In the genomic region with DNA sequence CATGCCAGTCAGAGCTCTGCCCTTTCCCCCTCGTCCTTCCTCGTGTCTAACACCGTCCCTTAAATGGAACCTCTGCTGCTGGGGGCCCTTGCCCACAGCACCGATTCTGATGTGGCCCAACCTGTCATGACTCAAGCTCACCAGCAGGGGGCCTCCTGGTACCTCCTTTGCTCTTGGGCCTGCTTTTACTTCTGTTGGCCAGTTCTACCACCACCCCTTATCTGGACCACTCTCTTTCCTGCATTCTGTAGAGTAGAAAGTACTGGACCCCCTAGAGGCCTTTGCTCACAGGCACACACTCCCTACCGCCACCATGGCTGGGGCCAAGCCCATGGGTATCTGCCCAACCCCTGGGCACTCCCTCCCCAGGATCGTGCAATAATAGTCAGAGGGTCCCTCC, we compare ENCODE assay signal across 8 mouse cellular contexts. TPM values are rescaled to one million over a fixed set of nuclear protein-coding genes. Genes with fewer than 3 reads are reported as not detected.
DNase-seq lines count a peak whose midpoint lies in the region; ATAC-seq lines count a peak whose summit lies in the region.

No protein-coding gene starts in this region.

- no peak for ATAC-seq in hindbrain, embryonic 13.5 days (ENCODE audit: low FRiP score)
- no peak for ATAC-seq in hindbrain, embryonic 14.5 days (ENCODE audit: low FRiP score)
- peak; percentile 29; the same call in 1 of the 2 replicates for ATAC-seq in limb, embryonic 12.5 days (ENCODE audit: insufficient number of reproducible peaks, insufficient read depth, low FRiP score, low TSS enrichment, low read depth)
- ATAC-seq in neural tube, embryonic 14.5 days (ENCODE audit: low read depth) = peak; percentile 44

- WGBS in hindbrain, embryonic 10.5 days = 54% methylated on average over 6 of the region's 6 CpGs
- 42% methylated on average over 6 of the region's 6 CpGs for WGBS in hindbrain, embryonic 13.5 days
- WGBS in hindbrain, embryonic 14.5 days = 55% methylated on average over 6 of the region's 6 CpGs
- WGBS in limb, embryonic 12.5 days = 47% methylated on average over 6 of the region's 6 CpGs
- WGBS in neural tube, embryonic 14.5 days = 45% methylated on average over 6 of the region's 6 CpGs

- H3K36me3 ChIP-seq in hindbrain, embryonic 10.5 days = peaks cover 48% of the 10 kb centered on the region
- peaks cover 38% of the 10 kb centered on the region for H3K36me3 ChIP-seq in hindbrain, embryonic 13.5 days
- H3K36me3 ChIP-seq in hindbrain, embryonic 14.5 days (replicated peaks; ENCODE audit: control insufficient read depth, insufficient read depth) = peaks cover 28% of the 10 kb centered on the region
- peaks cover 43% of the 10 kb centered on the region for H3K36me3 ChIP-seq in limb, embryonic 12.5 days
- 0 out of 2 replicates have a peak, but pooled peaks cover 8% of the 10 kb centered on the region for H3K36me3 ChIP-seq in neural tube, embryonic 14.5 days (ENCODE audit: control insufficient read depth, insufficient read depth, low read length)

- no peaks in the 10 kb centered on the region for H3K27me3 ChIP-seq in hindbrain, embryonic 10.5 days (ENCODE audit: insufficient read depth, poor library complexity, severe bottlenecking)
- H3K27me3 ChIP-seq in hindbrain, embryonic 13.5 days = no peaks in the 10 kb centered on the region
- H3K27me3 ChIP-seq in hindbrain, embryonic 14.5 days (ENCODE audit: control insufficient read depth, insufficient read depth, low read length) = no peaks in the 10 kb centered on the region
- no peaks in the 10 kb centered on the region for H3K27me3 ChIP-seq in limb, embryonic 12.5 days
- H3K27me3 ChIP-seq in neural tube, embryonic 14.5 days (ENCODE audit: control insufficient read depth, insufficient read depth, low read length) = no peaks in the 10 kb centered on the region

- no peak overlapping the region for H3K27ac ChIP-seq in hindbrain, embryonic 10.5 days
- H3K27ac ChIP-seq in hindbrain, embryonic 13.5 days = no peak overlapping the region
- H3K27ac ChIP-seq in hindbrain, embryonic 14.5 days = no peak overlapping the region
- H3K27ac ChIP-seq in limb, embryonic 12.5 days = 0 out of 2 replicates have a peak overlapping the region, but pooled peaks have one; percentile 41
- H3K27ac ChIP-seq in neural tube, embryonic 14.5 days (ENCODE audit: low read depth, low read length) = no peak overlapping the region

- peaks cover 13% of the 10 kb centered on the region for H3K4me1 ChIP-seq in hindbrain, embryonic 10.5 days (replicated peaks)
- H3K4me1 ChIP-seq in hindbrain, embryonic 13.5 days (replicated peaks) = peaks cover 5% of the 10 kb centered on the region; the same call in 1 of the 2 replicates
- no peaks in the 10 kb centered on the region for H3K4me1 ChIP-seq in hindbrain, embryonic 14.5 days (replicated peaks; ENCODE audit: control insufficient read depth, insufficient read depth, low read length)
- H3K4me1 ChIP-seq in limb, embryonic 12.5 days (replicated peaks) = peaks cover 8% of the 10 kb centered on the region; the same call in 1 of the 2 replicates
- H3K4me1 ChIP-seq in neural tube, embryonic 14.5 days (ENCODE audit: control insufficient read depth, insufficient read depth, low read length) = no peaks in the 10 kb centered on the region

- H3K4me3 ChIP-seq in hindbrain, embryonic 10.5 days = no peak overlapping the region
- H3K4me3 ChIP-seq in hindbrain, embryonic 13.5 days = no peak overlapping the region
- H3K4me3 ChIP-seq in hindbrain, embryonic 14.5 days (replicated peaks; ENCODE audit: low read length) = no peak overlapping the region
- no peak overlapping the region for H3K4me3 ChIP-seq in limb, embryonic 12.5 days (replicated peaks)
- H3K4me3 ChIP-seq in neural tube, embryonic 14.5 days (ENCODE audit: low read depth, low read length) = no peak overlapping the region

- no peak overlapping the region for H3K9ac ChIP-seq in hindbrain, embryonic 13.5 days
- no peak overlapping the region for H3K9ac ChIP-seq in hindbrain, embryonic 14.5 days
- no peak overlapping the region for H3K9ac ChIP-seq in limb, embryonic 12.5 days (replicated peaks)
- no peak overlapping the region for H3K9ac ChIP-seq in neural tube, embryonic 14.5 days (replicated peaks; ENCODE audit: low read depth, low read length)

- no peaks in the 10 kb centered on the region for H3K9me3 ChIP-seq in hindbrain, embryonic 10.5 days
- H3K9me3 ChIP-seq in hindbrain, embryonic 13.5 days = no peaks in the 10 kb centered on the region
- no peaks in the 10 kb centered on the region for H3K9me3 ChIP-seq in hindbrain, embryonic 14.5 days (ENCODE audit: control insufficient read depth, low read length)
- no peaks in the 10 kb centered on the region for H3K9me3 ChIP-seq in limb, embryonic 12.5 days
- no peaks in the 10 kb centered on the region for H3K9me3 ChIP-seq in neural tube, embryonic 14.5 days (ENCODE audit: control insufficient read depth, low read length)

- peak; percentile 53 for DNase-seq in hindbrain, embryonic 10.5 days (ENCODE audit: low spot score)
- peak; percentile 52 for DNase-seq in ES-CJ7 (ENCODE audit: low read depth, low spot score)
- DNase-seq in cerebellum, postnatal 36 days = peak; percentile 61 to 67
- DNase-seq in hindbrain, embryonic 14.5 days (ENCODE audit: low spot score) = peak; percentile 58
- no peak for DNase-seq in urinary bladder, postnatal 10 days (ENCODE audit: low spot score)

- no peak overlapping the region for H3K4me2 ChIP-seq in hindbrain, embryonic 13.5 days
- H3K4me2 ChIP-seq in hindbrain, embryonic 14.5 days (replicated peaks) = no peak overlapping the region
- H3K4me2 ChIP-seq in limb, embryonic 12.5 days = no peak overlapping the region
- H3K4me2 ChIP-seq in neural tube, embryonic 14.5 days (ENCODE audit: low read depth, low read length) = no peak overlapping the region

RNA-seq across cellular contexts. Expression of gene Slc9a1, which starts 53.6 kb away (rescaled TPM):
- 8.0 and 8.6 TPM in 2 replicates for polyA plus RNA-seq in hindbrain, embryonic 10.5 days (2016; fragmentation: Nextera tagmentation; extraction: Ambion mirVana)
- 6.7 and 7.5 TPM in 2 replicates for polyA plus RNA-seq in hindbrain, embryonic 13.5 days (2015; fragmentation: Nextera tagmentation; extraction: Ambion mirVana)
- 8.5 and 9.0 TPM in 2 replicates for polyA plus RNA-seq in hindbrain, embryonic 14.5 days (2014; fragmentation: Nextera tagmentation; extraction: Ambion mirVana)
- polyA plus RNA-seq in limb, embryonic 12.5 days (2016; fragmentation: Nextera tagmentation; extraction: Ambion mirVana) = 7.3 and 7.8 TPM in 2 replicates
- 8.0 and 9.7 TPM in 2 replicates for polyA plus RNA-seq in neural tube, embryonic 14.5 days (2014; fragmentation: Nextera tagmentation; extraction: Ambion mirVana)

RNA-seq across cellular contexts. Expression of gene Tent5b, which starts 56.8 kb away (rescaled TPM):
- 1.2 and 2.1 TPM in 2 replicates for polyA plus RNA-seq in hindbrain, embryonic 10.5 days (2016; fragmentation: Nextera tagmentation; extraction: Ambion mirVana)
- 0.13 and 0.30 TPM in 2 replicates for polyA plus RNA-seq in hindbrain, embryonic 13.5 days (2015; fragmentation: Nextera tagmentation; extraction: Ambion mirVana)
- 0.09 and 0.16 TPM in 2 replicates for polyA plus RNA-seq in hindbrain, embryonic 14.5 days (2014; fragmentation: Nextera tagmentation; extraction: Ambion mirVana)
- 1.2 TPM in 2 replicates for polyA plus RNA-seq in limb, embryonic 12.5 days (2016; fragmentation: Nextera tagmentation; extraction: Ambion mirVana)
- polyA plus RNA-seq in neural tube, embryonic 14.5 days (2014; fragmentation: Nextera tagmentation; extraction: Ambion mirVana) = 0.18 TPM in 1 of 2 replicates, not detected in the other

Comparison
In these comparisons a context has a peak if more than half of its experiments do, and no peak if none do; other contexts are left out.
1. ATAC-seq: peak in limb, embryonic 12.5 days (single experiment) and neural tube, embryonic 14.5 days (single experiment); none in hindbrain, embryonic 13.5 days (single experiment) and hindbrain, embryonic 14.5 days (single experiment).